Mouse (Mus musculus): ENCODE measurements around the gene Drd2. TPM values are rescaled to one million over a fixed set of nuclear protein-coding genes. Genes with fewer than 3 reads are reported as not detected.

Drd2 gene
- polyA plus RNA-seq, 2 experiments: 0.05 TPM; not detected in 1

DNA sequence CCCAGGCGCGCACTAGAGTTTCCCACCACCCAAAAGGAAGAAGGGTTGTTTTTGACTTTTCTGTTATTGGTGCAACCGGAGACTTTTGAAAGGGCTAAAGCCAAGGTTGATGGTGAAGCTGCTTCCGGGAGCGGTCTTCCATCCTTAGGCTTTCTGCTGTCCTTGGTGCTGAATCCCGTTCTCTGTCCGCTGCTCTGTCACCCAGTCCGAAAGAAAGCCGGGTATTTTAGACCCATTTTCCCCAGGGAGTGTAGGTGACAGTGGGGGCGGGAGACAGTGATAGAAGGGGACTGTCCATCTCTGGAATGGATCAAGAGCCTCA is 578 bp downstream of the Drd2 start:
- peak; percentile 90 for DNase-seq (ENCODE audit: low spot score)
- Histone ChIP-seq H3K9me3 (ENCODE audit: control insufficient read depth, low read length) (no peaks in the 10 kb centered on the region), H3K27me3 (ENCODE audit: control insufficient read depth, insufficient read depth, low read length) (peaks cover 30% of the 10 kb centered on the region), H3K27ac (replicated peaks; ENCODE audit: low read depth, low read length) (no peak overlapping the region), H3K36me3 (ENCODE audit: control insufficient read depth, insufficient read depth, low read length) (no peaks in the 10 kb centered on the region), H3K9ac (ENCODE audit: low read depth, low read length, severe bottlenecking) (no peak overlapping the region), H3K4me2 (replicated peaks; ENCODE audit: low read depth, low read length, severe bottlenecking) (peak overlapping the region; percentile 51; the same call in 1 of the 2 replicates), H3K4me3 (replicated peaks; ENCODE audit: low read length) (peak overlapping the region; percentile 29; the same call in 1 of the 2 replicates), H3K4me1 (ENCODE audit: control insufficient read depth, insufficient read depth, low read length) (peaks cover 6% of the 10 kb centered on the region)
- 1% methylated on average over 10 of the region's 10 CpGs for WGBS
- no peak for ATAC-seq (ENCODE audit: low FRiP score, low read depth)
- TF ChIP-seq POLR2A (IDR thresholded peaks at IDR 0.05; ENCODE audit: borderline replicate concordance, extremely low read depth, insufficient read depth, insufficient read length): no peak

DNA sequence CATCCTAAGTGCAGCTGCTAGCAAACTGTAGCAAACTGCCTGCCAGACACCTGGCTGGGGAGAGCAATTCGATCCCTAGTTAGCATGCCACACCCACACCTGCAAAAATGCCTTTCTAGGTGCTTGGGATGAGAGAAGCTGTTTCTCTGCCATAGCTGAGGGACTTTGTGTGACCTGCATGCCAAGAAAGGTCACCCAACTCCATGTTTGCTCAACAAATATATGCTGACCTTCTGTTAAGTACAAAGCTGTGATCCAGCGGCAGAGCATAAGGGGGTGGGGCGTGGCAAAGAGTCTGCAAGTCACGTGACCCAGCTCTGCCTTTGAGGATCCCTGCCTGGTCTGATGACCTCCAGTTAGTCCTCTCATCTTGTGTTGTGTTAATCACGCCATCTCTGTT is 25.3 kb downstream of the Drd2 start:
- H3K9ac ChIP-seq (ENCODE audit: low read depth, low read length, severe bottlenecking): no peak overlapping the region
- WGBS: 11% methylated on average over 5 of the region's 5 CpGs
- TF ChIP-seq POLR2A (IDR thresholded peaks at IDR 0.05; ENCODE audit: borderline replicate concordance, extremely low read depth, insufficient read depth, insufficient read length): no peak
- H3K27me3 ChIP-seq (ENCODE audit: control insufficient read depth, insufficient read depth, low read length): no peaks in the 10 kb centered on the region
- H3K4me2 ChIP-seq (replicated peaks; ENCODE audit: low read depth, low read length, severe bottlenecking): no peak overlapping the region
- ATAC-seq (ENCODE audit: low FRiP score, low read depth) (no peak), DNase-seq (ENCODE audit: low spot score) (no peak)
- H3K4me1 ChIP-seq (ENCODE audit: control insufficient read depth, insufficient read depth, low read length): no peaks in the 10 kb centered on the region
- H3K36me3 ChIP-seq (ENCODE audit: control insufficient read depth, insufficient read depth, low read length): no peaks in the 10 kb centered on the region
- no peak overlapping the region for H3K27ac ChIP-seq (replicated peaks; ENCODE audit: low read depth, low read length)
- no peaks in the 10 kb centered on the region for H3K9me3 ChIP-seq (ENCODE audit: control insufficient read depth, low read length)
- no peak overlapping the region for H3K4me3 ChIP-seq (replicated peaks; ENCODE audit: low read length)

DNA sequence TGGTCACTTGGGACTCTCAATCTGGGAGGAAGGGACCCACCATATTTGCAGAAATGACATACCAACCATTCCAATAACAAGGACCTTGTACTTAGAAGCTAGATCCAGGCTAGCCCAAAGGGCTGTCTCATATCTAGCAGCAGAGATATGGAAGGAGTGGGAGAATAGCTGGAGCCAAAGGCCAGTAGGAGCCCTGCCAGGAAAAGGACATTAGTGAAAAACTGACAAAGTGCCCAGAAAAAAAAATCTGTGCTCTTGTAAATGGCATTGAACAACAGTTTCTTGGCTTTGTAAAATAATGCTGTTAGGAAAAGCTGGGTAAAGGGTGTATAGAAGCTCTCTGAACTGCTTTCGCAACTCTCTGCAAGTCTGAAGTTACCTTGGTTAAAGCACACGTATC is 33.5 kb downstream of the Drd2 start:
- no peak overlapping the region for H3K4me2 ChIP-seq (replicated peaks; ENCODE audit: low read depth, low read length, severe bottlenecking)
- H3K27ac ChIP-seq (replicated peaks; ENCODE audit: low read depth, low read length): no peak overlapping the region
- H3K9me3 ChIP-seq (ENCODE audit: control insufficient read depth, low read length): no peaks in the 10 kb centered on the region
- H3K4me1 ChIP-seq (ENCODE audit: control insufficient read depth, insufficient read depth, low read length): no peaks in the 10 kb centered on the region
- no peaks in the 10 kb centered on the region for H3K27me3 ChIP-seq (ENCODE audit: control insufficient read depth, insufficient read depth, low read length)
- no peak for DNase-seq (ENCODE audit: low spot score)
- TF ChIP-seq POLR2A (IDR thresholded peaks at IDR 0.05; ENCODE audit: borderline replicate concordance, extremely low read depth, insufficient read depth, insufficient read length): no peak
- H3K9ac ChIP-seq (ENCODE audit: low read depth, low read length, severe bottlenecking): no peak overlapping the region
- no peak for ATAC-seq (ENCODE audit: low FRiP score, low read depth)
- no peaks in the 10 kb centered on the region for H3K36me3 ChIP-seq (ENCODE audit: control insufficient read depth, insufficient read depth, low read length)
- H3K4me3 ChIP-seq (replicated peaks; ENCODE audit: low read length): no peak overlapping the region
- WGBS: 82% methylated on average over 2 of the region's 2 CpGs

DNA sequence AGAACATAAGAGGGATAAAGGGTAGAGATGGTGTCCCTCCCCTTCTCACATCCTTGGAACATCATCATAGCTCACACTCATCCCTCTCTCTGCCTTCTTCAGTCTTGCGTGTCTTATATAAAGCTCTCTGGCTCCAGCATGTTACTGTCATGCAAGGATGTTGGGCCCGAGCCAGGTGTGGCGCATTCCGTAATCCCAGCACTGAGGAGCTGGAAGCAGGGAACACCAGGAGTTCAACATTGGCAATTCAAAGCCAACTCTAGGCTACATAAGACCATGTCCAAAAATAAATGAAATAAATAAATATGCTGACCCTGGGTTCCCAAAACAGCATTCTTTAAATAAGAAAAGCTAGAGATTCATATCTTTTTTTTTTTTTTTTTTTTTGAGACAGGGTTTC is 39.5 kb downstream of the Drd2 start:
- no peak overlapping the region for H3K4me3 ChIP-seq (replicated peaks; ENCODE audit: low read length)
- ATAC-seq (ENCODE audit: low FRiP score, low read depth) (no peak), DNase-seq (ENCODE audit: low spot score) (no peak)
- H3K27ac ChIP-seq (replicated peaks; ENCODE audit: low read depth, low read length): no peak overlapping the region
- TF ChIP-seq POLR2A (IDR thresholded peaks at IDR 0.05; ENCODE audit: borderline replicate concordance, extremely low read depth, insufficient read depth, insufficient read length): no peak
- H3K36me3 ChIP-seq (ENCODE audit: control insufficient read depth, insufficient read depth, low read length): no peaks in the 10 kb centered on the region
- no peaks in the 10 kb centered on the region for H3K4me1 ChIP-seq (ENCODE audit: control insufficient read depth, insufficient read depth, low read length)
- H3K4me2 ChIP-seq (replicated peaks; ENCODE audit: low read depth, low read length, severe bottlenecking): no peak overlapping the region
- H3K9ac ChIP-seq (ENCODE audit: low read depth, low read length, severe bottlenecking): no peak overlapping the region
- no peaks in the 10 kb centered on the region for H3K9me3 ChIP-seq (ENCODE audit: control insufficient read depth, low read length)
- H3K27me3 ChIP-seq (ENCODE audit: control insufficient read depth, insufficient read depth, low read length): no peaks in the 10 kb centered on the region
- WGBS: 85% methylated on average over 4 of the region's 4 CpGs

DNA sequence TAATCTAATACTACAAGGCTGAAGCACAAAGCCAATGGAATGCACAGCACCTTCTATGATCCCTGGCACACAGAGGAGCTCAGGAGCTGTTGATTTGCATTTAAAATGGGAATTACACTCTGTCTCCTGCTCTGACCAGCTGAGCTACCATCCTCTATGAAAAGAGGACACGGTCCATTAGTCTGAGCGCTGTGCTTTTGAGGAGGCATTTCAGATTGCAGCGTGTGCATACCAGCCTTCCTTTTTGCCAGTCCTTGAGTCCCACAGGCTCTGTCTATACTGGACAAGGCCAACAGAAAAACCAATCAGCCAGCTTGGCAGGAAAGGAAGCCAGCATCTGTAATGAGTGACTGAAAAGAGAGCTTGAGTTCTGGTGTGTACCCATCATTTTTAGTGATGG is 43.6 kb downstream of the Drd2 start:
- WGBS: 89% methylated on average over 3 of the region's 3 CpGs
- Histone ChIP-seq H3K4me1 (ENCODE audit: control insufficient read depth, insufficient read depth, low read length) (no peaks in the 10 kb centered on the region), H3K9ac (ENCODE audit: low read depth, low read length, severe bottlenecking) (no peak overlapping the region), H3K9me3 (ENCODE audit: control insufficient read depth, low read length) (no peaks in the 10 kb centered on the region), H3K36me3 (ENCODE audit: control insufficient read depth, insufficient read depth, low read length) (no peaks in the 10 kb centered on the region), H3K4me2 (replicated peaks; ENCODE audit: low read depth, low read length, severe bottlenecking) (no peak overlapping the region), H3K27me3 (ENCODE audit: control insufficient read depth, insufficient read depth, low read length) (no peaks in the 10 kb centered on the region), H3K27ac (replicated peaks; ENCODE audit: low read depth, low read length) (no peak overlapping the region), H3K4me3 (replicated peaks; ENCODE audit: low read length) (no peak overlapping the region)
- DNase-seq (ENCODE audit: low spot score): no peak
- TF ChIP-seq POLR2A (IDR thresholded peaks at IDR 0.05; ENCODE audit: borderline replicate concordance, extremely low read depth, insufficient read depth, insufficient read length): no peak
- ATAC-seq (ENCODE audit: low FRiP score, low read depth): no peak

DNA sequence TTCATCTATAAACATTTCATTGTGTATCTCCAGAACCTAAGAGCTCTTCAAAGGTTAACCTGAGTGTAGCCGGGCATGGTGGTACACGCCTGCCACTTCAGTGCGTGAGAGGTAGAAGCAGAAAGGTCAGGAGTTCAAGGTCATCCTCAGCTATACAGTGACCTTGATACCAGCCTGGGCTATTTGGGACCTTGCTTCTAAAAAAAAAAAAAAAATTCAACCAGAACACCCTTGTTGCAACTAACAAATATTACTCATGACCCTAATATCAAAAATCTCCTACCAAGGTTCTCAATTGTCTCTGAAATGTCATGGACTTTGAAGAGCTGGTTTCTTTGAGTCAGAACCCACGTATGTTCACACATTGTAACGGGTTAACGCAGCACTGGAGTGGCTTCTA is 44.4 kb downstream of the Drd2 start:
- no peaks in the 10 kb centered on the region for H3K4me1 ChIP-seq (ENCODE audit: control insufficient read depth, insufficient read depth, low read length)
- no peak for ATAC-seq (ENCODE audit: low FRiP score, low read depth)
- no peak for DNase-seq (ENCODE audit: low spot score)
- no peak overlapping the region for H3K27ac ChIP-seq (replicated peaks; ENCODE audit: low read depth, low read length)
- no peak overlapping the region for H3K4me2 ChIP-seq (replicated peaks; ENCODE audit: low read depth, low read length, severe bottlenecking)
- TF ChIP-seq POLR2A (IDR thresholded peaks at IDR 0.05; ENCODE audit: borderline replicate concordance, extremely low read depth, insufficient read depth, insufficient read length): no peak
- WGBS: 90% methylated on average over 6 of the region's 6 CpGs
- H3K9me3 ChIP-seq (ENCODE audit: control insufficient read depth, low read length): no peaks in the 10 kb centered on the region
- no peak overlapping the region for H3K9ac ChIP-seq (ENCODE audit: low read depth, low read length, severe bottlenecking)
- H3K36me3 ChIP-seq (ENCODE audit: control insufficient read depth, insufficient read depth, low read length): no peaks in the 10 kb centered on the region
- no peaks in the 10 kb centered on the region for H3K27me3 ChIP-seq (ENCODE audit: control insufficient read depth, insufficient read depth, low read length)
- no peak overlapping the region for H3K4me3 ChIP-seq (replicated peaks; ENCODE audit: low read length)
